Mouse (Mus musculus): ENCODE data around the gene Gfra1.

The Gfra1 gene

DNA sequence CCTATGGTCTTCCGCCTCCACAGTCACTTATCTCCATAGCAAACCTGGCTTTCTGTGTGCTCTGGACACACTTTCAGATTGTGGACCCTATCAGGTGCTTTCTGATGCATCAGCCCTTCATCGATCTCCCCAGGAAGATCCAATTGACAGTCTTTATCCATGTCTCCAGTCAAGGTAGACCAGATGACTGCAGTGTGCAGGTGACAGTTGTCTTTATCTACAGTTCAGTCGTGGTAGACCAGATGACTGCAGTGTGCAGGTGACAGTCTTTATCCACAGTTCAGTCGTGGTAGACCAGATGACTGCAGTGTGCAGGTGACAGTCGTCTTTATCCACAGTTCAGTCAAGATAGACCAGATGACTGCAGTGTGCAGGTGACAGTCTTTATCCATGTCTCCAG, 140.0 kb downstream of the Gfra1 start:
- no peak for DNase-seq

DNA sequence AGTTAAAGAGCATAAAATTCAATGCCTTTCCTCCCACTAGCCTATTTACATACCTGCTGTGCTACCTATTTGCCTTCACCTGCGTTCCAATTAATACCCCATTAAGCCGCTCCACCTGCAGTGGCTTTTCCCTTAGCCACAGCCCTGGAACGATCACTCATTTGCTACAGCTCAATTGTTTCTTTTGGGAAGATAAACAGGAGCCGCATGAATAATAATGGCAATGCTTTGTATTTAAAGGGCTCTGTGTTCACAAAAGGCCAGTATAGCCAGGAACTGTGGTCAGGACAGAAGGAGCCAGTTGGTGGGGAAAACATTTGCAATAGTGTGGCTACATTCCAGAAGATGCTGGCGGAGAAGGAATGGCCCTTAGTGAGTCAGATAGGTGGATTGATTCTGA, 141.1 kb downstream of the Gfra1 start:
- no peak for DNase-seq

DNA sequence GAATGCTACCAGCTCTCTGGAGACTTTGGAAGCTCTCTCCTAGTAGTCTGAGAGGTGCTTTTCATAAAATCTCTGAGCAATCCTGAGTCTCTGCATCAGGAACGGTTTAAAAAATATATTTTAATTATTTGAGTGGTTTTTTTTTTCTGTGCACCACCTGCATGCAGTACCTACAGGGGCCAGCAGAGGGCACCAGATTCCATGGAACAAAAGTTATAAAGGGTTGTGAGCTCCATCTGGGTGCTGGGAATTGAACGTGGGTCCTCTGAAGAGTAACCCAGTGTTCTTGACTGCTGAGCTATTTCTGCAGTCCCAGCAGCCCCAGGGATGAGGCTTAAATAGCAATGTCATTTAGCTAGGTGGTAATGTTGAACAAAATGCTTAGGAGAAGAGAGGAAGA, 141.9 kb downstream of the Gfra1 start:
- peak; percentile 56 to 57 for DNase-seq

DNA sequence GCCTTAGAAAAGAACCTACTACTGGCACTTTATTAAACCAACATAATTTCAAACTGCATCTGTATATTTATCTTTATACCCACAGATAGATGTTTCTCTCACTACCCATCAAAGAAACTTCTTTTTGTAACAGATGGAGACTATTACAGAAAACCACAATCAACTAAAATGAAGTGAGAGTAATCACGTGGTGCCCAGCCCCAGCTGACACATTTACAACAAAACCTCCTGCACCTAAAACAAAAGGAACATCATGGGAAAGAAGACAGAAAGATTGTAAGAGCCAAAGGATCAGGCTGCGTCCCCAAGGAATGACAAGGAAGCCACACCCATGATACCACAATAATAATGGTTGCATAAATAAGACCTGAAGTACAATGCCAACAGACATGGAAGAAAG, 143.2 kb downstream of the Gfra1 start:
- no peak for DNase-seq

DNA sequence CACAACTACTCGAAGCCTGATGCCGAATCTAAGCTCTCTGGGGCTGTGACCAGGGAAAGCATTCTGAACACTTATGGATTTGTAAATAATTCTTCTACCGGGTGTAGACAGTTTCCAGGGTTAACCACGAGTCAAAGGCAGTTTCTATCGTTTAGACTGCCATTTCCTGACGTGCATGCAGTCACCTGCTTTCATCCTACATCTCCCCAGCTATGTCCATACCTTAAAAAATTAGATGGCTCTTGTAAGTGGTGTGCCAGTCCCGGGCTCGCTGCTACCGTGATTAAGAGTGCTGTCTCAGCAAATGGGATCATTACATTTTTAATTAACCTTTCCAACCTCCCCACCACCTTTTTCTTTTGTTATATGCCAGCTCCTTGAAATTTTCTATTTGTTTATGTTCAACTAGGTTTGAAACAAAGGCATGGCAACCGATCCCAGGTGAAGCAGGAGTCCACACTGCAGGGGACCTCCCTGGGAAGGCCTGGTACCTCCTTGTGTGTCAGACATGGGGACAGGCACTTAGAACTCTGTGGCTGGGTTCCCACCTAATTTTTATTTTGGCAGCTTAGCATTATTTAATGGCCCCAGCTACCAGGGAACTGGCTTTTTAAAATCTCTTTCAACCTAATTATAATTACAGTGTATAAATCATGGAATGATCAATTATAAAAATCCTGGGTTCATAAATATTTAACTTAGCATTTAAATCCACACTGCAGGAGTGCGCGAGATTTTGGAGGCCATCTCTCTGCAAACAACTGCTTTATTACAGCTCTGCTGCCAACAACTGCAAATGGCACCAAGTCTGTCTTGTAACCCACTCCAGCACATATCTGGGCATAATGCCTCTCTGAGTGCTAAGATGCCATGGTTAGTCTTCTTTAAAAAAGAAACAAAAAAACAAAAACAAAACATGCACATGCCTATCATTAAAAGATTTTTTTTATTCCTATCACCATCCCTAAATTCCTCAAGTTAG, 145.1 kb downstream of the Gfra1 start:
- no peak for DNase-seq

DNA sequence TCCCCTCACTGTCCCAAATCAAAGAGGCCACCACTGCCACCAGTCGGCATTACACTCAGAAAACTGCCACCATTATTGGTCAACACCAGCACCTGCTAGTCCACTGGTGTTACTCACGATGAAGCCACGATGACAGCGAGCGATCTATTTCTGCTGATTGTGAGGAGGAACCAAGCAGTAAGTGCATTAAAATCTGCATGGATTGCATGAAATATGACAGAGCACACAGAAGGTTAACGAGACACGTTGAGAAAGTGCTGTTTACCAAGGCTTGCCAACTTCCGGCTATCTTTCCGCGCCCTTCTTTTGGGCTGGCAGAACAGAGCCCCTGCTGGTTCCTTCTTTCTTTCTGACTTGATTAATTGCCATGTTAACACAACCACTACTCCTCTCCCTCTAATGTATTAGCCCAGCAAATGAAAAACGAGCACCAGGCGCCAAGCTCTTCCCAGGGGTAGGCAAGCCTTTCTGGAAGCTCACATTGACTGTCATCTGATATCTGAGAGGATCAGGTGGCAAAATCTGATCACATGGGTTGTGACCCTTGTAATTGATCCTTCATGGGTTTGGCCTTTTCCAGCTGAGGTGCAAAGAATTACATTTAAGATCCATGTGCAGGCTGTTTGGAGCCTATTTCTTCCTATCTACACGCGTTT, 146.0 kb downstream of the Gfra1 start:
- peak; percentile 7 to 10 for DNase-seq

DNA sequence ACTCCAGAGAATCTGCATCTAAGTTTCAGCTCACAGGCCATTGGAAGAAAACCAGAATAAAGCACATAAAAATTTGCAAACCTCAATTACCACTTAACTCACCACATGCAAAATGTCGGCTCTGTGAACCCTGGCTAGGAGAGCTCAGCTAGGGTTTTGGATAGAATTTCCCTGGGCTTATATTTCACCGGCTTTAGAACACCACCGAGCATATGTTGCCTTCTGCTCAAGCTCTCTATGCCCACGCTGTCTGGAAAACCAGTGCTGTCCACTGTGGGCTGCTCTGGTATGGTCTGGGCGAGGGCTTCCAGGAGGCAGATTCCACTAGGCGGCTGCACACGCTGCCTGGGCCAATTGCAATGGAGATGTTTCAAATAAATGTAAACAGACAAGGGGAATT, 154.6 kb downstream of the Gfra1 start:
- DNase-seq = no peak

DNA sequence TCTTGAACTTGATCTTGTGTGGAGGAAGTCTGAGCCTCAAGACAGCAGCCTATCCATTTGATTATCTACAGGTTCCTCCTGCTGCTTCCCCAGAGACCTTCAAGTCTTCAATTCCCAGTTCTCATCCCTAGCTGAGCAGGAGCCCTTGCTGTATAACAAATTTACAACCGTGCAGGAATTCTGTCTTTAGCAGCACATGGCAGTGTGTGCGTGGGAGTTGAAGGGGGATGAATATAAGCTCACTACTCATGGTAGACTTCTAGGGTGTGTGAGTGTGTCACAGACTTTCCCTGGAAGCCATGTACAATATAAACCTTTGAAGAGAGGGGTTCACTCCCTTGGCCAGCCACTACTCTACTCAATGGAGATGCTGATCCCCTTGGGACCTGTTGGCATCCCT, 157.8 kb downstream of the Gfra1 start:
- no peak for DNase-seq

DNA sequence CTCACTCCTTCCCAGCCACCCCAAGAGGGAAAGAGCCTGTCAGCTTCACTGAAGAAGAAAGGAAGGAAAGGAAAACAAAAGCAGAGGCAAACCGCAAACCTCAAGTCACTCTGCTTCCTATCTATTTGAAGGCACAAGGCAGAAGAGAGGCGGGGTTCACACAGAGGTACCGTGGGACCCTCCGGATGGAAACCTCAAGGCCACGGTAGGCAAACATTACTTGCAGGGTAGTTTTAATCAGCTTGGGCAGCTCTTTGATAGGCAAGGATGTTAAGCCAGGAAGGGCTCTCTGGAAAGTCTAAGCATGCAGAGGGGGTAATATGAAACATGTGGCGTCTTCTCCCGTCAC, 158.9 kb downstream of the Gfra1 start:
- DNase-seq = no peak

DNA sequence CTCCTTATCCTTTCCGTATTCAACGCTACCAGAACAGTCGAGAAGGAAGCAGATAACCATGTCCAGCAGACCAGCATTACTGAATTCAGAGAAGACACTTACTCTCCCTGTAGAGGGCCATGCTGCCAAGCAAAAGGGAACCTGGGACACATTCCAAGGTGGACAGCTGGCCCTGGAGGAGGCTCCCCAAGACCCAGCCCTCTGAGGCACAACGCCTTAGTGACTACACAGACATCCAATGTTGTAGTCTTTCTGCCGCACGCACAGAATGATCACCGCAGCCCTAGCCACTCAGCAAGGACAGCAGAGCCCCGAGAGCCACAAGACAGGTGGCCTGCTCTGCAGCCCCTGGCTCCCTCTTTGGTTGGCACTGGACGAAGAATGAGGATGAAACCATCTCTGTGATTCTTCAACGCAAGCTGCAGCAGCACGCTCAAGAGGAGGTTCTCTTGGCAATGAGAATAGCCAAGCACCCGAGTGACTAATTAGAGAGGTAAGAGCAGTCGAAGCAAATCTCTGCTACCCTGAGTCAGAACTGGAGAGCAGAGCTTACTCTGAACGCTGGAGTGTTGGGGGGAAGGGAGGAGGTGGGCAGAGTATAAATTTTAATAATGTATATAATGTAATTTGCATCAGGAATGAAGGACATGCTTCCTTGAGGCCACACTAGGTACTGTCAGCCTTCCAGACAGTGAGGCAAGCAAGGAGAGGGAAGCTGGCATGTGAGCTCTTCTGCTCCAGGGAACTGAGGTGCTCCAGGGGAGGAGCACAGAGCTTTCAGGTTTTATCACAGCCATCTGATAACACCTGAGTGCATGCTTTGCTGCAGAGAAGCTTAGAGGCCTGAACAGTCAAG, 159.5 kb downstream of the Gfra1 start:
- DNase-seq = no peak

DNA sequence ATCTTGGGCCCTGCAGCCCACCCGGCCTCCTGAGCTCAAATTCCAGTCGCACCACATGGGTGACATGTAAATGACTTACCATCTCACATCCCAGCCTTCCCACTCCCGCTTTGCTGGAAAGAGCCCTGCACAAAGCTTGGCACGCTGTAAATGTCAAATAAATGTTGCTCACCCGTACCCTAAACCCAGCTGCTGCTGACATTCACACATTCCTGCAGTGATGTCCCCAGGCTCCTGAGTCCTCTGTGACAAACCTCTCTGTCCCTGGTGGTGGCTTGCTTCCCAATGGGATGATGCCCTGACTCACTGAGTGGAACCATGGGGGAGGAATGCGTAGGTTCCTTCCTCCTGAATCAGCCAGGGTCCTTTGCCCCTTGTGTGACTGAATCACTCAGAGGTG, 167.6 kb downstream of the Gfra1 start:
- no peak for DNase-seq

DNA sequence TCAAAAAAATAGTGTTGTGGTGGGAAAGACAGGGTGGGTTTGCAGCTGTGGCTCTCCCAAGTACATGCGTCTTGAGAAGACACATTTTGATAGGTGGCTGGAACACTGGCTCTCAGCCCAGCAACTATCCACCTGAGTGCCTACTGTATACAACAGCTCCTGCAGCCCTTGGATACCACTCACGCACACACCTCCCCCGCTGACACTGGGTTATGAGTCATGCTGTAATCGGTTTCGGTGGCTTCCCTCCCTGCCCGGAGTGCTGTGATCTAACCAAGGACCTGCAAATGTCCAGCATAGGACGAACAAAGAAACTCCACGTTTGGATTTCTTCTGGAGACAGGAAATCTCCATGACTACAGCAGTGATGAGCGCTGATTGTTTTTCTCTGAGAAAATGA, 180.4 kb downstream of the Gfra1 start:
- DNase-seq = no peak

DNA sequence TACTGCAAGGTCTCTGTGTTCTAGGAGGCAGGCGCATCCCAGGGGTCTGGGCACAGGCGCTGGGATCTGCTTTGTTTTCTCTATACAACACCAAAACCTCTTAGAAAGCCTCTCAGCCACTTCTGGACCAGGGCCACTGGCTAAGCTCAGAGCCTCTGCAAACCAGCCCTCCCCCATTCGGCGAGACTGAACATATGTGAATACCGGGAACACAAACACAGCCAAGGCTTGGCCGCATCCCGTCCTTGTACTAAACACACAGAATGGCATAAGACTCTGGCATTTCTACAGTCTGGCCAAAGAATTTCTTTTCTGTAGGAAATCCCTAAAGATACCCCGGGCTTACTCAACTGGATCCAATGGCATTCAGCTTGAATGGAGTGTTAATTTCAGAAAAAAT, 183.9 kb downstream of the Gfra1 start:
- DNase-seq = no peak

DNA sequence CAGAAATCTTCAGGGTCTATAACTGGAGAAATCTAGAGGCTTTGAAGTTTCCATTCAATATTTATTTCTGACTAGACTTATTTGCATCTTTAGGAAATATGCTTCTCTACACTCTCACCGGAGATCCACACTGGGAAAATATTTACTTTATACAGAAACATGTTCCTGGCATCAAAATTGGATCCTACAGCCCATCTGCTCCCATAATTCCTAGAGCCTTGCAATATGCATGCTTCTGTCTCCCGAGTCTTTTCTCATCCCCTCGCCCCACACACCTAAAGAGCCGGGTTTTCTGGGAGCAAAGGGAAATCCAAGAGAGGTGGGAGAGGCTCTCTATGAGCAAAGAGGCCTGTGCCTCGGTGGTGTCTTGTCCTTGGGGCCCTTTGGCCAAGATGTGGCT, 184.9 kb downstream of the Gfra1 start:
- DNase-seq = no peak

DNA sequence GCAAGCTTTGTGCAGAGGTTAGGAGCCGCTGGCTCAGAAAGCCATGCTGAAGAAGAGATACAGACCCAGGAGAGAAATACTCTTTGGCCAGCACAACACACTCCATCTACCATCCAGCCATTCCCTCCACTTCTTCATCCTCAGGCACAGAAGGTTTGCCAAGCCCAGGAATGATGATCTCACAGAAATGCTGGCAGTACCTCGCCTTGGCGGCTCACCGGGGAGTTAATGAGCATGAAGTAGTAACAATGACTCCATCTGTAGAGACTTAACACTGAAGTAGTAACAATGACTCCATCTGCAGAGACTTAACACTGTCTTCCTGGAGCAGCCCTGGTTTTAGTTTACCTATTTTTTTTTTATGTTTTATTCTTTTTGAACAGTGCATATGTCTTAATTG, 187.2 kb downstream of the Gfra1 start:
- DNase-seq = no peak

DNA sequence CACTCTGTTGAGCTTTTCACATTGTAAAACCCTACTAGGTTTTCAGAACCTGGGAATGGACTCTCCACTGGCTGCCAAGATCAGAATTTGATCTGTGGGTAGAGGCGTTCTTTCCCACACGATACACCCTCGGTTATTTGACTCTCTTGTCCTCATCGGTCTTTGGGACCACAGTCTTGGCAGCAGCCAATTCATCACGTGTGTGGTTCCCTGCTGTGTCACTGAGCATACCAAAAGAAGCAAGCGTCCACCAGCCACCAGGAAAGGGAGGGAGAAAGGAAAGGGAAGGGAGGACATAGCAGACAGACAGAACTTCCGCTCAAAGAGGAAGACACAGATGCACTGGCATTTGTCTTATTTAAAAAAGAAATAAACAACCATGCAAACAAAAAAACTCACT, 189.1 kb downstream of the Gfra1 start:
- no peak for DNase-seq

DNA sequence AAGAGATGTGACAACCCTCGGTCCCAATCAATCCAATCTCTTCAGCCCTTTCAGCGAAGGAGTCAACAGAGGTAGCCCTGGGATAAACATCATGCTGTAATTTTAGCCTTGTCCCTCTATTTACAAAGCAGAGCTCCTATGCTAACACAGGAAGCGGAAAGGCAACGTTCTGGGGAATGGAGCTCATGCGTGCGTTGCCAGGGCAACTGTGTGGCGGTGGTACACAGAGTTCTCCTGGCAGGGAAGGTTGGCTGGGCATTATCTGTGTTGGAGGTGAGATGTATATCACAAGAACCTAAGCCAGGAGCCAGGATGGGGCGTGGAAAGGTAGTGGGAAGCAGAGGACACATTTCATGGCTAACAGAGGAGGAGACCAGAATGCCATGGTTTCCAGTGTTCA, 194.8 kb downstream of the Gfra1 start:
- no peak for DNase-seq

DNA sequence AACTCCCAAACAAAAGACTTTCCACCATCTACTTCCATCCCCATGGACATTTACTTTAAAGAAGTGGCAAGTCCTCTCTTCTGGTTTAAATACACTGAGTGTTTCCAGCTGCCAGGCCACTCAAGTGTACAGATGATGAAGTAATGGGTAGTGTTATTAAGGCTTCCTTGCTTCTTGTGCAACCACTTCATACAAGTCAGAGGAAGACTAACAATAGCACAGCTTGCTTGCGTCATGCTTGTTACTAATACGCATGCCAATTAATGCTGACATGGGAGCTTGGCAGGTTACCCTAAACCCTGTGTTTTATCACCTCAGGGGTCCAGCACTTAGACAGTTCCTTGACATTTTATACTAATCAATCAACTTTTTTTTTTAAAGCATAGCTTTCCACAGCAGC, 196.5 kb downstream of the Gfra1 start:
- DNase-seq = no peak

DNA sequence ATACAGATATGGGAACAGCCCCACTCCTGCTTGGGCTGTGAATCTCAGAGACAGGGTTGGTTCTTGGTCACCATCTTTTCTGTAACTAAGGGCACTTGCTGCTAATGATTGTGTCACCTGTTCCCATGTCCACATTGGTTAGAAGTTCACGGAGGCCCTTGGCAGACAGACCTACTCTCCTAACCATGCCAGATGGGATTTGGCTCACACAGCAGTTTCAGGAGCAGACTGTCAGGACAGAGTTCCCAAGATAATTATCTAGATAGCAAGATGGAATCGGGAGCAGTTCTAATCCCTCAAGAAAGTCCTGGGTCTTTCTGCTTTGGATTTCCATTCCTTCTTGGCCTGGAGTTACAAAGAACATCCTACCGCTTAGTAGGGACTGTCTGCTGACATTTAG, 199.2 kb downstream of the Gfra1 start:
- no peak for DNase-seq

DNA sequence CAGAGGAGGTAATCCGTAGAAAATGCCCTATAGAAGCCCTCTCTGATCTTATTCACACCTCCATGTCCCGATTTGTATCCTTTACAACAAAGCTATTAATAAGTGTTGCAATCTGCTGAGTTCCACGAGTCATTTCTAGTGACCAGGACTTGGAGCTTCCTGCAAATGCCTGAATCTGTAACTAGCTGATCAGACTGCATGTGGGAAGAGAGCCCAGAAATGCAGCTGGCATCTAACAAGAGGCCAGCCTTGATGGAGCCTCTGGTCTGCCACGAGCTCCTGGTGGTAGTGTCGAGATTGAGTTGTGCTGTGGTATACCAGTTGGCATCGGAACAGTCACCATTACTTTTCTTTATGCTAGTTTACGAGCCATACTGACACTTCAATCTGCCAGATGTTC, 200.3 kb downstream of the Gfra1 start:
- DNase-seq = no peak

DNA sequence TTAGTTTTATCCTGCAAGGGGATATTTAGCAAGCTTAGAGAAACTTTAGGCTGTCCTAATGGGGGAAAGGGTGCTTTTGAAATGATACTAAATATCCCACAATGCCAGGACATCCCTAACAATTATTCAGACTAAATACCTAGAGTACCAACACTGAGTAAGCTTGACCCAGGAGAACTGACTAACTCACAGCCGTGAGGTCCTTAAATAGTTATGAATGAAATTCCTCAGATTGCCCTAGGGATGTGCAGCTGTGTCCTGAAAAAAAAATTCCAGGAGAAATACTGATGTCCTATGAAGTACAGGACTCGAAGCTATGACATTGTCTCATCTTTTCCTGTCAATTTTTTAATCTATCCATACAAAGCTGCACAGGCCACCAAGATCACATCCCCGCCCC, 201.5 kb downstream of the Gfra1 start:
- no peak for DNase-seq

DNA sequence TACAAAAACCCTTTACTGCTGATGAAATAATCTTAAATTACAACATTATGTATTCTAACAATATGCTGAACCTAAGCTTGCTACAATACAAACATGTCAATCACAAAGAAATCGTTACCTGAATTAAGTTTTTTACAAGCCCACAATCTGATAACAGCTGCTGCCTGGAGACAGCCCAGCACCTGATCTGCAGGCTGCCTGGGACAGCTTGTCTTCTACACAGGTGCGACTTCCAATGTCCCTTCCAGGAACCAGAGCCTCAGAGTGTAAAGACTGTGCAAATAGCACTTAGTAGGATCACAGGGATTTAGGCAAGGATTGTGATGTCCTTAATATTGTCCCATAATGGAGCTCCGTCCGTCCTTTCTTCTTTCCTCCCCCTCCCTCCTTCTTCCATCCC, 204.0 kb downstream of the Gfra1 start:
- no peak for DNase-seq

DNA sequence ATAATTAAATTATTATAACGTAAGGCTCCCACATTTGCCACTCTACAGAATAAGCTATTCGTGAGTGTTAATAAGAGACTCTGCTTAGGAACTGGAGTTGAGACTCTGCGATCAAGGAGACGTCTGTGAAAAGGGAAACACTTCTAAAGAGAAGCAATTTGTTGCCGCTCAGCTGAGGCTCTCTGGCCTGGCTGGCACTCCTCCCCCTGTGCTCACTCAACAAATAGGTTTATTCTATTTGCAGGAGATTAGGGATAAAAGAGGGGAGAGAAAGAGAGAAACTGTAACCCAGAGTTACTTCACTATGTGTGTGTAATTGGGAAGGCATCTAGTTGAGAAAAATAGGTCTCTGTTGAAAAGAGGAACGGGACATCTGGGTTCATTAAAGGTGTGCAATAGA, 204.6 kb downstream of the Gfra1 start:
- no peak for DNase-seq

DNA sequence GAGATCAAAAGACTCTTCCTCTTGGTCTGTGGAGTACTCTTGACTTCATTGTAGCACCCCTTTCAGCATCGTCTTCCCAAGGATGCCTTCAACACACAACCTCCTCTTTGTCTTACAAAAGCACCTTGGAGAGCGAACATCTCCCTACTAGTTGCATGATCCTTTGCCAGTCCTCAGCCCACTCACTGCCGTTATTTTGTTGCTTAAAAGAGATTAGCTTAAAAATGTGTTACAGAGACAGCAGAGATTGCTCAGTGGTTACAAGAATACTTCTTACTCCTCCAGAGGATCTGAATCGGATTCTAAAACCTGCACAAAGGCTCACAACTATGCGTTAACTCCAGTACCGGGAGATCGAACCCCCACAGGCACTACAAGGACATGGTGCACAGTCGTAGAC, 205.5 kb downstream of the Gfra1 start:
- no peak for DNase-seq
